13 mouse cellular contexts compared by ENCODE assay signal in genomic region chr1:180541251-180541650, GRCm38 (mm10). TPM values are rescaled to one million over a fixed set of nuclear protein-coding genes. Genes with fewer than 3 reads are reported as not detected.
DNase-seq lines count a peak whose midpoint lies in the region; TF ChIP-seq lines count a peak whose summit lies in the region.
"Had no signal": no experiment of that assay in that cellular context is flagged by ENCODE, and none has a peak within 500 bp of the region (broad histone marks: within the 10 kb centered on the region; RNA-seq: fewer than 3 reads in every experiment).

No protein-coding gene starts in this region.

- no peaks in the 10 kb centered on the region for H3K79me2 ChIP-seq in CH12.LX (replicated peaks; ENCODE audit: control insufficient read depth, extremely low read depth, insufficient read depth, poor library complexity, severe bottlenecking)

- no peak for DNase-seq in left cerebral cortex, adult 2 months (ENCODE audit: extremely low spot score in 1 of 2, low spot score in 2 of 2)
- no peak for DNase-seq in left cerebral cortex, postnatal 25 days (ENCODE audit: low spot score in 2 of 2)
- DNase-seq in 416B (ENCODE audit: low read depth) (peak; percentile 44), CH12.LX (ENCODE audit: extremely low read depth) (peak; percentile 98)
- DNase-seq in adrenal gland, postnatal 25 days, result no peak
- DNase-seq in heart, postnatal 14 days, result no peak
- DNase-seq: cerebellum, adult 18-20 months; gastrocnemius, postnatal 36 days; kidney, adult 11 months had no signal

- peaks cover 9% of the 10 kb centered on the region for H3K9me3 ChIP-seq in CH12.LX (replicated peaks; ENCODE audit: low read length)
- H3K9me3 ChIP-seq: heart, embryonic 15.5 days; limb, embryonic 10.5 days; lung, embryonic 15.5 days had no signal

- peak; percentile 2; the same call in 1 of the 2 replicates for TF ChIP-seq RAD21 in CH12.LX (IDR thresholded peaks at IDR 0.05; ENCODE audit: low read depth, low read length)

- dilution Hi-C loops in CH12.LX (cut with MboI; ENCODE audit: extremely low pct_ligation_motif_present, extremely low pct_unique_long_range_greater_than_20kb, low sequenced_read_pairs), result no loop called here

- H3K27ac ChIP-seq in left cerebral cortex, adult 2 months, result peak overlapping the region; percentile 41; the same call in 1 of the 2 replicates
- H3K27ac ChIP-seq in CH12.LX (ENCODE audit: insufficient read depth, low read depth), result peak overlapping the region; percentile 99
- H3K27ac ChIP-seq in small intestine, adult 2 months (ENCODE audit: insufficient read depth, low read depth, low read length), result peak overlapping the region; percentile 44
- H3K27ac ChIP-seq: heart, embryonic 15.5 days; limb, embryonic 10.5 days; lung, embryonic 15.5 days had no signal

- peak overlapping the region; percentile 70 for H3K4me2 ChIP-seq in CH12.LX (ENCODE audit: insufficient read depth, low read depth, poor library complexity, severe bottlenecking)
- H3K4me2 ChIP-seq: heart, embryonic 15.5 days; lung, embryonic 15.5 days had no signal

- peak overlapping the region; percentile 74 for H3K9ac ChIP-seq in CH12.LX (ENCODE audit: insufficient read depth, low read depth)
- H3K9ac ChIP-seq: heart, embryonic 15.5 days; lung, embryonic 15.5 days had no signal

- TF ChIP-seq POLR2A in CH12.LX (IDR thresholded peaks at IDR 0.05; ENCODE audit: low read depth, low read length), result peak; percentile 73
- TF ChIP-seq POLR2A in small intestine, adult 2 months (IDR thresholded peaks at IDR 0.05; ENCODE audit: low read depth, low read length), result no peak

- 48% methylated on average over 2 of the region's 2 CpGs for WGBS in small intestine, adult 2 months

- peaks cover 30 to 91% of the 10 kb centered on the region in 2 experiments for H3K4me1 ChIP-seq in CH12.LX (ENCODE audit: control insufficient read depth in 1 of 2, insufficient read depth in 2 of 2)
- H3K4me1 ChIP-seq in small intestine, adult 2 months (ENCODE audit: control insufficient read depth, insufficient read depth, insufficient read length, low read length), result no peaks in the 10 kb centered on the region; the same call in 1 of the 2 replicates
- H3K4me1 ChIP-seq: heart, embryonic 15.5 days; lung, embryonic 15.5 days had no signal

- H3K27me3 ChIP-seq in CH12.LX (replicated peaks), result no peaks in the 10 kb centered on the region
- H3K27me3 ChIP-seq in small intestine, adult 2 months (ENCODE audit: control insufficient read depth, insufficient read depth, low read length), result no peaks in the 10 kb centered on the region
- H3K27me3 ChIP-seq: lung, embryonic 15.5 days had no signal

- no peaks in the 10 kb centered on the region for H3K36me3 ChIP-seq in CH12.LX (replicated peaks in 1 of 2; ENCODE audit: control insufficient read depth in 1 of 2, insufficient read depth in 1 of 2, low read length in 1 of 2)
- no peaks in the 10 kb centered on the region for H3K36me3 ChIP-seq in small intestine, adult 2 months (ENCODE audit: control insufficient read depth, insufficient read depth, low read length)
- H3K36me3 ChIP-seq: heart, embryonic 15.5 days; limb, embryonic 10.5 days; lung, embryonic 15.5 days had no signal

- TF ChIP-seq EP300 in CH12.LX (IDR thresholded peaks at IDR 0.05; ENCODE audit: low read length), result peak; percentile 93

- no peak for TF ChIP-seq CTCF in left cerebral cortex, adult 2 months (IDR thresholded peaks at IDR 0.05)
- no peak for TF ChIP-seq CTCF in CH12.LX (conservative IDR thresholded peaks at IDR 0.05 in 1 of 2, IDR thresholded peaks at IDR 0.05 in 1 of 2; ENCODE audit: low read depth in 2 of 2, low read length in 2 of 2)
- TF ChIP-seq CTCF in small intestine, adult 2 months (IDR thresholded peaks at IDR 0.05; ENCODE audit: extremely low read depth, insufficient read length, insufficient replicate concordance, low read depth, low read length), result no peak

- in situ Hi-C loops in CH12.LX (cut with MboI; ENCODE audit: low pct_ligation_motif_present, low pct_unique_long_range_greater_than_20kb, low sequenced_read_pairs), result loop anchor here (10.0 to 25.0 kb wide), 2 partner anchors 56 to 279 kb away; partner anchors contain the start of genes Psen2 and Stum

- intact Hi-C loops in left cerebral cortex, adult 2 months (cut with DNase I), result no loop called here
- intact Hi-C loops in left cerebral cortex, postnatal 25 days (cut with DNase I), result no loop called here
- intact Hi-C loops in heart, postnatal 14 days (cut with DNase I), result no loop called here

- H3K4me3 ChIP-seq in left cerebral cortex, adult 2 months, result no peak overlapping the region
- H3K4me3 ChIP-seq in CH12.LX (replicated peaks in 1 of 3; ENCODE audit: low read depth in 2 of 3, low read length in 2 of 3, poor library complexity in 1 of 3), result peak overlapping the region in 1 of 3 experiments; percentile 32
- no peak overlapping the region for H3K4me3 ChIP-seq in small intestine, adult 2 months (ENCODE audit: low read depth, low read length)
- H3K4me3 ChIP-seq: heart, embryonic 15.5 days; limb, embryonic 10.5 days; lung, embryonic 15.5 days had no signal

TF ChIP-seq in CH12.LX, 34 proteins besides CTCF, POLR2A, EP300 and RAD21:
- TF ChIP-seq JUN (IDR thresholded peaks at IDR 0.05; ENCODE audit: insufficient read depth, low read depth, low read length) (no peak; the same call in 1 of the 2 replicates), ETS1 (conservative IDR thresholded peaks at IDR 0.05; ENCODE audit: low read depth, low read length) (peak; percentile 93), MAZ (IDR thresholded peaks at IDR 0.05; ENCODE audit: low read depth, low read length) (no peak), KAT2A (IDR thresholded peaks at IDR 0.05; ENCODE audit: insufficient replicate concordance, low read length) (peak; percentile 86), MYC (IDR thresholded peaks at IDR 0.05; ENCODE audit: low read depth, low read length) (no peak; the same call in 1 of the 2 replicates), ZKSCAN1 (IDR thresholded peaks at IDR 0.05; ENCODE audit: borderline replicate concordance, low read depth, low read length) (no peak), IRF4 (IDR thresholded peaks at IDR 0.05; ENCODE audit: low read depth, low read length) (peak; percentile 68; the same call in 1 of the 2 replicates), ELF1 (IDR thresholded peaks at IDR 0.05; ENCODE audit: low read depth, low read length) (peak; percentile 83), TBP (conservative IDR thresholded peaks at IDR 0.05; ENCODE audit: low read depth, low read length) (peak; percentile 88), SMC3 (IDR thresholded peaks at IDR 0.05; ENCODE audit: low read depth, low read length) (peak; percentile 7), TCF12 (IDR thresholded peaks at IDR 0.05; ENCODE audit: low read depth, low read length) (peak; percentile 94), RCOR1 (conservative IDR thresholded peaks at IDR 0.05; ENCODE audit: low read depth, low read length) (no peak), HCFC1 (IDR thresholded peaks at IDR 0.05; ENCODE audit: low read depth, low read length) (no peak; the same call in 1 of the 2 replicates), JUND (conservative IDR thresholded peaks at IDR 0.05; ENCODE audit: low read depth, low read length) (0 out of 2 replicates have a peak, but pooled peaks have one; percentile 35), MXI1 (IDR thresholded peaks at IDR 0.05; ENCODE audit: low read depth, low read length) (peak; percentile 48; the same call in 1 of the 2 replicates), UBTF (IDR thresholded peaks at IDR 0.05; ENCODE audit: low read depth, low read length) (no peak; the same call in none of the 2 replicates), PAX5 (IDR thresholded peaks at IDR 0.05; ENCODE audit: low read length) (no peak), MEF2A (IDR thresholded peaks at IDR 0.05; ENCODE audit: borderline replicate concordance, low read depth, low read length) (peak; percentile 95), MAX (IDR thresholded peaks at IDR 0.05; ENCODE audit: low read length) (peak; percentile 76), CHD2 (IDR thresholded peaks at IDR 0.05; ENCODE audit: low read length) (0 out of 2 replicates have a peak, but pooled peaks have one; percentile 50), ZMIZ1 (IDR thresholded peaks at IDR 0.05; ENCODE audit: low read depth, low read length) (no peak), POLR2AphosphoS2 (IDR thresholded peaks at IDR 0.05; ENCODE audit: low read depth, low read length) (no peak; the same call in 1 of the 2 replicates), SIN3A (IDR thresholded peaks at IDR 0.05; ENCODE audit: low read length) (peak; percentile 83), USF2 (conservative IDR thresholded peaks at IDR 0.05; ENCODE audit: low read depth, low read length) (no peak), ZNF384 (IDR thresholded peaks at IDR 0.05; ENCODE audit: low read depth, low read length) (peak; percentile 14; the same call in 1 of the 2 replicates)

RNA-seq across cellular contexts. Expression of gene Parp1, which starts 27.5 kb away (rescaled TPM):
- total RNA-seq in left cerebral cortex, adult 2 months (2021), result 10 to 100 TPM; 89.0 to 90.3 TPM
- total RNA-seq in left cerebral cortex, postnatal 25 days (2021), result 10 to 100 TPM; 85.2 to 92.0 TPM
- 313 and 333 TPM in 2 replicates for total RNA-seq in CH12.LX (2012; rRNA removed)
- total RNA-seq in CH12.LX (2014; rRNA removed), result 304 and 310 TPM in 2 replicates
- 310 and 344 TPM in 2 replicates for polyA plus RNA-seq in CH12.LX (2012; ENCODE audit: insufficient read length, low read depth)
- polyA plus RNA-seq in small intestine, adult 2 months (2012; rRNA removed), result 4.9 and 8.4 TPM in 2 replicates
- total RNA-seq in adrenal gland, postnatal 25 days (2021), result 92.2 and 114 TPM in 2 replicates
- 10 to 100 TPM; 57.4 to 63.8 TPM for total RNA-seq in heart, postnatal 14 days (2021)

RNA-seq across cellular contexts. Expression of gene Stum, which starts 57.9 kb away (rescaled TPM):
- 100 to 1,000 TPM; 166 to 167 TPM for total RNA-seq in left cerebral cortex, adult 2 months (2021)
- 100 to 1,000 TPM; 157 to 180 TPM for total RNA-seq in left cerebral cortex, postnatal 25 days (2021)
- total RNA-seq in CH12.LX (2012; rRNA removed), result 0.34 and 0.42 TPM in 2 replicates
- total RNA-seq in CH12.LX (2014; rRNA removed), result 0.51 and 0.80 TPM in 2 replicates
- 0.61 and 0.67 TPM in 2 replicates for polyA plus RNA-seq in CH12.LX (2012; ENCODE audit: insufficient read length, low read depth)
- polyA plus RNA-seq in small intestine, adult 2 months (2012; rRNA removed), result 14.8 and 15.0 TPM in 2 replicates
- 0.12 and 0.57 TPM in 2 replicates for total RNA-seq in adrenal gland, postnatal 25 days (2021)
- 1 to 10 TPM in 1 of 2 experiments, under 1 TPM in 1; 0.78 to 1.6 TPM for total RNA-seq in heart, postnatal 14 days (2021)

Comparison
In these comparisons a context has a peak if more than half of its experiments do, and no peak if none do; other contexts are left out.
1. DNase-seq: peak in 416B (single experiment) and CH12.LX (single experiment); none in left cerebral cortex, adult 2 months (0 of 2), left cerebral cortex, postnatal 25 days (0 of 2), adrenal gland, postnatal 25 days (single experiment) and heart, postnatal 14 days (0 of 2).
2. H3K27ac ChIP-seq: peak in every context shown above with its lines; median percentile 99 in CH12.LX; 44 in small intestine, adult 2 months; 41 in left cerebral cortex, adult 2 months.
3. RNA of gene Stum, which starts 57.9 kb away (total RNA-seq): 157 to 180 TPM in left cerebral cortex, postnatal 25 days and 166 to 167 TPM in left cerebral cortex, adult 2 months; 0.78 to 1.6 TPM in heart, postnatal 14 days, 0.34 to 0.80 TPM in CH12.LX and 0.12 to 0.57 TPM in adrenal gland, postnatal 25 days; every median in the first group is over 10 times any median in the second.